Mouse (Mus musculus): ENCODE results near the gene Gm128.

GRCm38 (mm10) chr3:95195772-95196171 lies 45.6 kb downstream of the Gm128 start:
- no peak for TF ChIP-seq CTCF (IDR thresholded peaks at IDR 0.05; ENCODE audit: low read depth)
- TF ChIP-seq EP300 (IDR thresholded peaks at IDR 0.05; ENCODE audit: low read depth) = no peak

All from liver, postnatal 0 days (tissue).